Mouse (Mus musculus): ENCODE measurements around the gene Nedd4.

Nedd4 gene

DNA sequence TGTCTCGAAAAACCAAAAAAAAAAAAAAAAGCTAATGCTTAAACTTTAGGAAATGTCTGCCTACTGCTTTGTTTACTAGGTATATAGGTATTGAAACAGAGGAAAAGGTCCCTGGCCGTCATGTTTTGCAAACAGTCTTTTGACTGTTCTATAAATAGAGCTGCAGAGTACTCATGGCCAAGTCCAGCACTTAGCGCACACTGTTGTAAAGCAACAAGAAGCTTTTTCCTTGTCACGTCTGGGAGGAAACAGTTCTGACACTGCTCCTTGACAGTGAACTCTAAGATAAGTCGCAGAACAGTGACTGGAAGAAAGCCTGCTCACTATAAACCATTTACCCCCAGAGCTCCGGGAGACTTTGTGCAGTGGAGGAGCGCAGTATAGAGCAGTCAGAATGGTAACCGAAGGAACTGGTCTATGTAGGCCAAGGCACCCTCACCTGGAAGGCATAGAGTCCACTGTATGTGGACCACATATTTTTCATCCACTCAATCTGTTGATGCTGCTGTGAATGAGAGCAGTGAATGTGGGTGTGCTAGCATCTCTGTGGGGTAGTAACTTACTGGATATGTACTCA, 19.6 kb downstream of the Nedd4 start:
- no peak for DNase-seq

DNA sequence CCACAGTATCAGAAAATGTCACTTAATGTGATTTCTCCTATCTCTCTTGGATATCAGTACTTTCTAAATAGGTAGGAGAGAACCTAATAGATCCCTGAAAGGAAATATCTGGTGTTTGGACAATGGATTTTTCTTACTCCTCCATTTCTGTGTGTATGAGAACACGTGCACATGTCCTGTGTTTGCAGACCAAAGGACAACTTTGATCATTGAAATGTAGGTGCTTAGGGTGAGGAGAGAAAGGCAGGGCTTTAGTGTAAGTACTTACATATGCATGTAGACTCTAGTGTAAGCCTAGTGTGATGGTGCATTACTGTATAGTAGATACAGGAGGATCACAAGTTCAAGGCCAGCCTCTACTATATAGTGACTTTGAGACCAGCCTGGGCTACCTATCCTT, 21.1 kb downstream of the Nedd4 start:
- DNase-seq, result no peak

DNA sequence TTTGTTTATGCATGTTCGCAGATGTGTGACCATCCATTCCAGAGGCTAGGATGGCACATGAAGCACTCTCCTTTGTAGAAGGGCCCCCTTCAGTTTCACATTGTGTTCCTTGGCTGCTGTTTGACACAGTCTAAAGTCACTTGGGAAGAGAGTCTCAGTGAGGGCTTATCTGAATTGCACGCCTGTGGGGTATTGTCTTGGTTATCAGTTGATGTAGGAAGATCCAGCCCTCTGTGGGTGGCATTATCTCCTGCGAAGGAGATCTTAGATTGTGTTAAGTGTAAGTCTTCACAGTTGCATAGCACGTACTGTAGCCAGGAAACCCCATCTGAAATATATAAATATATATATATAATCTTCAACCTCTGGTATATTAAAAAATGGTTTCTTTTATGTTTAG, 23.1 kb downstream of the Nedd4 start:
- DNase-seq, result no peak

DNA sequence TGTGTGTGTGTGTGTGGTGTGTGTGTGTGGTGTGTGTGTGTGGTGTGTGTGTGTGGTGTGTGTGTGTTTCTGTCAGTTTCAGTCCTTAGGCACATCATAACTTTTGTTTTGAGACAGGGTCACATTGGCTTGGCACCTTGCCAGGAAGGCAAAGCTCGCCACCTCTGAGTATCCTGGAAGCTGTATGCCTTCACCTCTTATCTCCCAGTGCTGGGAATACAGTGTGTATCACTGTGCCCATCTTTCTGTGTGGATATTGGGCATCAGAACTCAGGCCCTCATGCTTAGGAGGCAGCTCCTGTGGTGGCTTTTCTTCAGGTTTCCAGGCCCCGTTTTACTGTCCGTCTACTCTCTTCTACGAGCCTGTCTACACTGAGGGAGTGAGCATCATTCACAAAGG, 24.4 kb downstream of the Nedd4 start:
- DNase-seq, result no peak

DNA sequence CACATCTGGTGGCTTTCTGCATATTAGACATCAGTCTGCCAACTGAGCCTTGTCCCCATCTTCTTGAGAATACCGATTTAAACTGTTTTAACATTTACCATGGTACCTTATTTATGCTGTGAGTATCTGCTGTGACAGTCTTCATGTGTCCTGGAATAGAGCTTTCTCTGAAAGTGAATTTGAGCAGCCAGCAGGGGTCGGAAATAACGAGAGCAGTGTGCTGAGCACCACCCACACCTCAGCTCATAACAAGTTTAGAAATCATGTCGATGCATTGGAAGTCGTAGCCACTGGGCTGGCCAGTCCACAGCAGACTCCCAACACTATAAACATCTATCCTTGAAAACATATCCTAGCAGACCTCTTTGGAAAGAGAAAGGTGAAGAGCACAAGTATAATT, 27.4 kb downstream of the Nedd4 start:
- no peak for DNase-seq

DNA sequence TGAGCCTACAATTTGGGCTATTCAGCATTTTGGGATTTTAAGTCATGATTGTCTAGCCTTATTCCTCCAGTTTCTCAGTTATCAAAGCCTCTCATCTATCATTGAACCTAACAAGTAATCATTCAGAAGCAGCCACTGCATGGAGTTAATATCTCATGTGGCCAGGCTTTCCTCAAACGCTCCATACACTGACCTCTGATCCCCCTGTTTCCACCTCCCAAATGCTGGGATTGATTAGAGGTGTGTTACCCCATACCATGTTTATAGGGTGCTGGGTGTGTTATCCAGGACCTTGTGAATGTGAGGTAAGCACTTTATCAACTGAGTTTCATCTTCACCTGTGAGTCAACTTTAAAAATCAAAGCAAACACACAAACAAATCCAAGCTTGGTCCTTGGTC, 28.7 kb downstream of the Nedd4 start:
- no peak for DNase-seq

DNA sequence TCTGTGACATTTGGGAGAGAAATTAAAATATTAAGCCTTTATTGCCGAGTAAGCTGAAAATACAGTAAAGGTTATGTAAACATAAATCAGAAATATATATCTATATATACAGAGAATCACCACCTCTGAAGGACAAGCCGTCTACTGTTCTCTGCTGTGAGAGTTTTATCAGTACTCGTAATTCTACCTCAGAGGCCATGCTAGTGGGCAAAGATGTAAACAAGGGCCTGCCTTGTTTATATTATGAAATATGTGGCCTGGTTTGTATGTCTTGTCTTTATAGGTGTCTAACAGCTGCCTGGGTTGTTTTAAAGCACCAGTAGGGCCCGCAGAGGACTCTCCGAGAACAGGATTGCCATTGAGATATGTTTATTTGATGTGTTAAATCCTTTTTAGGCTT, 29.8 kb downstream of the Nedd4 start:
- DNase-seq, result no peak

DNA sequence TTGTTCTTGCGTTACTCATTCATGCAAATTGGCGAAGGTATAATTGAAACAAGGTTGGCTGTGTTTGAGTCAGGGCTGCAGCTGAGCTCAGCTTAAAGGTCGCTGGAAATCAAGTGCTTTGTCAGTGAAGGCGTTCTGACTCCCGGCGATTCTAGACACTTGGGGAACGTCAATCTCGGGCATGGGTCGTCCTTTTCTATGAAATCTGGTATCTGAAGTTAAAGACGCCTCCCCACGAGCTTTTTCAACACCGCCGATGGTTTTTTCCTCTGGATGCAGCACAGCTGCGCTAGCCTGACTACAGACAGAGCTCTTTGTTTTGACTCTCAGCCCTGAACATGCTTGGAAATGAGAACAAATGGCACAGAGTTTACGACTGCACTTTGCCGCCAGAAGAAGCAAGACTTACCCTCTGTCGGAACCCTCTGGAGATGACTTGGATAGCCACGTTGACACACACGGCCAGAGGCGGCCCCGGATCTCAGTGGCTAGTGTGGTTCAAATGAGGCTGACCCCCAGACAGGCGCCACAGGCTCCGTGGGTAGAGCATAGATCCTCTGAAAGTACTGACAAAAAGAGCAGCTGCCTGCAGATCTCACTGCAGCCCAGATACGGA, 31.0 kb downstream of the Nedd4 start:
- no peak for DNase-seq

DNA sequence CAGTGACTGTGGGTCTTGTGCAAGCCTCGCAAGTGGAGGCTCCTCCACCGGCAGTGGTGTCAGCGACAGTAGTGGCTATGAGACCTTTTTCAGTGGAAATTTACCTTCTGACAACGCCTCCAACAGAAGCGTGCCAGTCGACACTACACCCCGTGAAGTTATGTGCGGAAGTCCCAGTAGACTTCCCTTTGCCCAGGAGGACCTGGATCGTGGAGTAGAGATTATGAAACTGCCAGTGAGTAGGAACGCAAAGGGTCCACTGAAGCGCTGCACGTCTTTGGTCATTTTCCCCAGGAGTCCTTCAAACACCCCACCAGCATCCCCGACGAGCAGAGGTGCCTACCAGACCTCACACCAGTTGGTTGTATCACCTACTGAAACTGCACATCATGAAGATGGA, 31.7 kb downstream of the Nedd4 start:
- DNase-seq, result no peak

DNA sequence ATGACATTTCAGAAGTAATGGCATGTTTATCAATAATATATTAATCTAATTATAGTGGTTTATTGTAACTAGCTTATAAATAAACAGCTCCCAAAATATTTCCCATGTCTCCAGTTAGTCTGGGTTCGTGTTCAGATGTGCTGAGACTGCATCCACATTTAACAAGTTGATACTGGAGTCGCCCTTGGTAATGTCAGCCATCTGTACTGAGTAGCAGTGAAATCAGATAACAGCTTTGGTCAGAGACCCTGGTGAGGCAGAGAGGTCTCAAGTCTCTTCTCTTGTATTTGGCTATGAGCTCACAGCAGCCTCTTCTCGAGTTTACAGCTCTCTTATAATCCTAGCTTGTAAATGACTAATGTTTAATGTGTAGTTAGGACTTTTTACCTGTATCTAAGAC, 34.4 kb downstream of the Nedd4 start:
- no peak for DNase-seq

DNA sequence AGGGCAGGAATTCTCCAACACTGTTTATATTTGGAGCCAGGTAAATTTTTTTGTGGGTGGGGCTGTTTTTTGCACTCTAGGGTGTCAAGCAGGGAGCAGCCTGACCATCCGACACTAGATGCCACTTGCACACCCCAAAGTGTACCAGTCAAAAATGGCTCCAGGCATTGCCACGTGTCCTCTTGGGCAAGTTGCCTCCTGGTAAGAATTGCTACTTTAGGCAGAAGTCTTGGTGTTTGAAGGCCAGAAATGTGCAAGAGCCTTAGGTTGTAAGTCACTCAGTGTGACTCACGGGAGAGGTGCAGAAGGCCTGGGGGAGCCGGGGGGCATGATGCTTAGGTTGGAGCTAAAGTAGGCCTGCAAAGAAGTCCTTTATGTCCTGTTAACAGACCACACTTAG, 35.6 kb downstream of the Nedd4 start:
- no peak for DNase-seq

DNA sequence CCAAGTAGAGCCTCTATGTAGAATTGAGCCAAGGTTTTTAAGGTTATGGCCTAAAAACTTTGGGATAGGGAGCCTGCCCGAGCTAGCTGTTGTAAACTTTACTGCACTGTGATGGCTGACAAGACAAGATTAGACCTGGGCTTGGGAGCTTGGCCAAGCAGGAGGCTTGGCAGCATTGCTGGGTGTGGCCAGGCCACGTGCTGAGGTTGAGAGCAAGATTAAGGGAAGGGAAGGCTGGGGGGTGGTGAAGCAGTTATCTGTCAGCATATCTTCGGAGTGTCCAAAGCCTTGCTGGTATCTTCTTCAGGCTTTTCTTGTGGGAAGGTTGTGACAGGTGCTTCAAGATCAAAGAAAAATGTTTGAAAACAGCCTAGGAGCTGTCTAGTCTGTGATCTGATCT, 37.6 kb downstream of the Nedd4 start:
- peak; percentile 48 for DNase-seq

DNA sequence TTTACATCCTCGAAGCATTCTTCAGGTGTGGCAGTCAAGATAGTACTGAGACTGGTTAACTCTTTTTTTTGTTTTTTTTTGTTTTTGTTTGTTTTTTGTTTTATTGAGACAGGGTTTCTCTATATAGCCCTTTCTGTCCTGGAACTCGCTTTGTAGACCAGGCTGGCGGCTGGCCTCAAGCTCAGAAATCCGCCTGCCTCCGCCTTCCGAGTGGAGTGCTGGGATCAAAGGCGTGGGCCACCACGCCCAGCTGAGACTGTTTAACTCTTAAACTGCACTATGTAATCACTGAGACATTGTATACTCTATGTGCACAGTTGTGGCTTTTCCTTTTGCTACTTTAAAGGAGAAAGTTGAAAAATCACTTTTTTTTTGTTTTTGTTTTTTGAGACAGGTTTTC, 39.3 kb downstream of the Nedd4 start:
- DNase-seq, result no peak

DNA sequence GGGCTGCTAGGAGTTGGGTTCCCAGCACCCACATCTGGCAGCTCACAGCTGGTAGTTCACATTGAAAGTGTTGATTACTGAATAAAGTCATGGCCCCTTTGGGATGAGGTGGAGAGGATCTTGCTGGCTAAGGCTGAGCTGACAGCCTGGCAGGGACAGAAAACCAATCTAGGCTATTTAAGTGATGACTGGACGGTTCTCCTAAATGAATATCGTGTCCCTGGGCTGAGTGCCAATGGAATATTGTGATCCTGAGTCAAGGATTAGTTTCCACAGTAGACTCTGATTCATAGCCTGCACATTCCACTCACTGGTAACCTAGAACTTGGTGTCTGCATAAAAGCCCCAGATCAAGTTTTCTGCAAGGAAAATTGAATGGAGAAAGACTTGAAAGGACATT, 39.9 kb downstream of the Nedd4 start:
- DNase-seq, result peak; percentile 22

DNA sequence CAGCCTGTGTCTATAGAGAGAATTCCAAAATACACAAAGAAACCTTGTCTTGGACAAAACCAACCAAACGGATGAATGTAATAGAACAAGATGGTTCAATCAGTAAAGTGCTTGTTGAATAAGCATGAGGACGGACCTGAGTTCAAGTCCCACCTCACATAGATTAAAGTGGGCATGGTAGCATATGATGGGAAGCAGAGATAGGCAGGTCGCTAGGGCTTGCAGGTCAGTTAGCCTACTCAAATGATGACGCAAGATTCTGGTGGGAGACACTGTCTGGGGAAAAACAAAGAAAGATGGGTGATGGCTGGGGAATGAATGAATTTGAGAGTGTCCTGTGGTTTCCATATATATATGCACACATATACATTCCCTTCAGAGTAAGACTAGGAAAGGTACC, 41.0 kb downstream of the Nedd4 start:
- no peak for DNase-seq

DNA sequence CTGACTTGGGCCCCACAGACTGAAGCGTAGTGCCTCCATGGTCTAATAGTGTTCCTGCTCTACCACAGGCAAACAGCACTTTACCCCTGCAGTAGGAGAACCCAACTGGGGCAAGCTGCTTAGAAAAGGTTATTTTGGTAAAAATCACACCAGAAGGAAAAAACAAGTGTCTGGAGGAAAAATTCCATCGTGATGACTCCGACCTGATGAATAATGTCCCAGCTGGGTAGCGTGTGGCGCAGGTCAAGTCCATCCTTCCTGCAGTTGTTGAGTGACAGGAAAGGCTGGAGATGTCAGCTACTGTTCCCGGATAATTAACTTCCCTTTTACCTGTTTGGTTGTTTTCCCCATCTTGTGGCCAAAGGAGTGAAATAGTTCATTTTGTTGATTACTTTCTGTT, 41.6 kb downstream of the Nedd4 start:
- DNase-seq, result no peak

DNA sequence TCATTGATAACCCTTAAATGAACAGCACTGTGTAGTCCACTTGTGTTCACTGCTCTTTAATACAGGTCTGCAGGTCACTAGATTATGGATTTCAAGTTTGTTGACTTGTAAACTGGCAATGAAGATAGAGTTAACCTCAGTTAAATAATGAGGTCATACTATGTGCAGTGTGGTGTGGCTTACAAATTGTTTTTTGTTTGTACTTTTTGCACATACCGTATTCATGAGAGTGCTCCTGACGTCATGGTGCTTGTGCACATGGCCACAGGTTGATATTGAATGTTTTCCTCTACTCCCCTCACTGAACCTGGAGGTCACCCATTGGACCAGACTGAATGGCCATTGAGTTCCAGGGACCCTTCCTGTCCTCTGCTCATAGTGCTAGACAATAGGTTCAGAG, 43.1 kb downstream of the Nedd4 start:
- no peak for DNase-seq

DNA sequence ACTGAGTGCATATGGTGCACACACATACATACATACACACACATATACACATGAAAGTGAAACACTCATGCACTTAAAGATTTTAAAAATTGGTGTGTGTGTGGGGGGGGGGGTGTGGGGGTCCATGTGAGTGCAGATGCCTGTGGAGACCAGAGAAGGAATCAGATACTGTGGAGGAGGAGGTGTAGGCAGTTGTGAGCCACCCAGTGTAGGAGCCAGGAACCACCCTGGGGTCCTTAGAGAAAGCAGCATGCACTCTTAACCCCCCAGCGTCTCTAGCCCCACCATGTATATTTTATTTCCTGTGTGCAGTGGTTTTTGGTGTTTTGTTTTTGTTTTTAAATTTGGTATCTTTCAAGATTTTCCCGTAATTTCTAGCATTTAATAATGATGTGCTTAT, 45.9 kb downstream of the Nedd4 start:
- DNase-seq, result no peak

DNA sequence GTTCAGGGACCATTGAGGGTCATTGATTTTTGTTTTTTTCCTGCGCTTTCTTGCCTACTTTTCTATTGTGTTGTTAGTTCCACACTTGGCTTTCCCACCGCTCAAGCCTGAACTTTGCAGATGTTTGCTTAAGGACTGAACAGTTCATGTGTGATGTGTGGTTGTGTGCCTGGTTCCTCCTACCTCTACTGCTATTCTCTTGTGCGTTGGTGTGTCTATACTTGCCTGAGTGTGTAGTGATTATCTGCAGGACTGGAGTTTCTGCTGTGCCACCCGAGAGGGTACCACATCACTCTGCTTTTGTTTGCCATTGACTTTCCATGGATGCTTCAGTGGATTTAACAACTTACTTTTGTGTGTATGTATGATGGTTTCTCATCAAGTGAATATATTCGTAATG, 46.5 kb downstream of the Nedd4 start:
- DNase-seq, result no peak

DNA sequence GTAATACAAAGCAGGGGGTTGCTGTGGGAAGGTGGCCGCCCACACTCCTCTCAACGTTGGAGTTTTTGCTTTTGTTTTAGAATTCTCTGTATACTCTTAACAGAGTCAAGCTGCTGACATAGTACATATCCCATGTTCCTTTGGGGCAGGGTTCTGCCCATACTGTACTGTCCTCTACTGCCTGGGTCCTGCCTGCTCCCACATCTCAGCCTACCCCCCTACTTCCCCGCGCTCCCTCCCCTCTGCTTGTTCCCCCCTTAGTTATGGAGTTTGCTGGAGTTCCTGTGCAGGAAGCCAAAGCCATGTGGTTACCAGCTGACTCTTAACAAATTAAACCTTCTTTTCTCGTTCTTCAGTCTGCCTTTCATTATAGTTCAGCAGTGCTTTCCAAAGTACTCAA, 47.9 kb downstream of the Nedd4 start:
- DNase-seq, result no peak

DNA sequence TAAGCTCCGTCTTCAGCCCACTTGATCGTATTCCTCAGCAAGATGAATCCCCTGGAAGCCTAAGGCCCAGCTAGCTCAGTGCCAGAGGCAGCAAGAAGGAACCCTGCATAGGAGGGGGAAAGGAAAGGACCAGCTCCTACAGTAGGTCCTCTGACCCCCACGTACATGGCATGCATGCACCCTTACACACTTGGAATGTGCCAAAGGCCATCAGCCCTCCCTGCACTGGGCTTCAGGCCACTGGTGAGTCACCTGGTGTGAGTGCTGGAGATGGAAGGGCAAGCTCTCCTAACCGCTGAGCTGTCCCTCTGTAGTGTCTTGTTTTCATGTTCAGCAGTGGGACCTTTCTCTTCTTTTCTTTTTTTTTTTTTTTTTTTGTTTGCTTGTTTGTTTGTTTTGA, 52.8 kb downstream of the Nedd4 start:
- DNase-seq, result peak; percentile 30

DNA sequence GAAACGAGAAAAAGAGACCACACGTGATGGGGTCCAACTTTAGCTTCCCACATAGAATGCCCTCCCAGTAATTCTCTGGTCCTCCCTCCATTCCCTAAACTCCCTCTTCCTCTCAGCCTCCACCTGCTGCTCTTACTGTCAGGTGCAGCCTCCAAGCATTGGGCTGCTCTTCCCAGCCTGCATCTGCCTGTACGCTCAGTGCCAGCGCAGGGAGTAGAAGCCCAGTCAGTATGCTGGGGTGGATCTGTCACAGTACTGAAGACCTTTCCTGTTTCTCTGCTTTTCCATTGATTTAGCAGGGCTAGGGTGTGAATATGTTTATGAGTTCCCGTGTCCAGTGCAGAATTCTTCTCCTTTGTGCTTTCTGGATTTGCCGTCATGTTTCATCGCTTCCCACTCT, 54.1 kb downstream of the Nedd4 start:
- no peak for DNase-seq

DNA sequence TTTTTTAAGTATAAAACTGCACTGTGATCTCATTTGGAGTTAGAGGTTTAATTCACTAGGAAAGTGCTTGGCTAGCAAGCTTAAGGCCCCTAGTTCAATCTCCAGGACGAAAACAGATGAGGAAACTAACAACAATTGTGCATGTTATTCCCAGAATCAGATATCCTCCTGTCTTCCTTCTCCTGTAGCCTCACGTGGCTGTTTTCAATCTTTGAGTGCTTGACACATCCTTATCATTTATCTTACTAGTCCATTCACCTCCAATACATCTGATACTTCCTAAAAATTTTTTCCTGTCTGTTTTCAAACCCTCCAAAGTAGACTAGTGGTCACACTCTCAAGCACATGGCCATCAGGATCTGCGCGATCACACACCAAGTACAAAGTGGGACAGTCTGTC, 57.0 kb downstream of the Nedd4 start:
- DNase-seq, result no peak

DNA sequence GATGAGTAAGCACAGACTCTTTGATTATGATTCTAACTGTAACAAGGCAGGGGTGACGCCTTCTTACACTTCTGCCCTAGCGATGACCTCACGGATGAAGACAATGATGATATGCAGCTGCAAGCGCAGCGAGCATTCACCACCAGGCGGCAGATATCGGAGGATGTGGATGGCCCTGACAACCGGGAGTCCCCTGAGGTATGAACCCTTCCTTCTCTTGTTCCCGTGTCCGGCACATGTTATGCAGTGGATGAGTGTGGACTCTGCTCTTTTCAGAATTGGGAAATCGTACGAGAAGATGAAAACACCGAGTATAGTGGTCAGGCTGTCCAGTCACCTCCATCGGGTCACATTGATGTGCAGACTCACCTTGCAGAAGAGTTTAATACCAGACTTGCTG, 59.1 kb downstream of the Nedd4 start:
- no peak for DNase-seq

DNA sequence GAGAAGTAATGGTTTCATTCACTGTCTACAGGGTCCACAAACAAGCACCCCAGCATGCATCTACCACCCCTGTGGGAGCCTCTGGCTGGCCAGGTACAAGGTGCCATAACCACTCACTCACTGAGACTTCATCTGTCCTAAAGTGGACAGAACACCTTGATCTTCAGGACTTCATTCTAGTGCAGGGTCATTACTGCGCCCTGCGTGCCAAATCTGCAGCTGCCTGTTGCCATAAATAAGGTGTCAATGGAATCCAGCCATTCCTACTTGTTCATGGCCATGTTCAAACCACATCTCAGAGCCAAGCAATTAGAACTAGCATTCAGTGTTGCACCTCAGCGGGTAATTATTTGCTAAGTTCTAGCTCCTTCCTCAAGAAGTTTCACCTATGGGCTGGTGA, 60.5 kb downstream of the Nedd4 start:
- no peak for DNase-seq
